Mouse (Mus musculus): Measurements from ENCODE around the gene Cerk. TPM values are rescaled to one million over a fixed set of nuclear protein-coding genes. Genes with fewer than 3 reads are reported as not detected.
A peak's percentile ranks its signal among the peaks of the same experiment; 100 is the strongest.

The Cerk gene
- polyA plus RNA-seq, 1 experiment from 2014 or later, result 20.8 TPM

GRCm38 (mm10) chr15:86109650-86110211, 76.2 kb downstream of the Cerk start:
- Histone ChIP-seq H3K27ac (ENCODE audit: low read depth, low read length) (peak overlapping the region; percentile 14; the same call in 1 of the 2 replicates), H3K36me3 (ENCODE audit: control insufficient read depth, insufficient read depth, low read length) (0 out of 2 replicates have a peak, but pooled peaks cover 8% of the 10 kb centered on the region), H3K9ac (ENCODE audit: low read length) (0 out of 2 replicates have a peak overlapping the region, but pooled peaks have one; percentile 21), H3K4me1 (ENCODE audit: control insufficient read depth, insufficient read depth, low read length) (peaks cover 18% of the 10 kb centered on the region), H3K4me3 (ENCODE audit: low read depth, low read length) (no peak overlapping the region), H3K27me3 (replicated peaks; ENCODE audit: control insufficient read depth, insufficient read depth, low read length) (no peaks in the 10 kb centered on the region), H3K9me3 (replicated peaks; ENCODE audit: control insufficient read depth, low read length) (no peaks in the 10 kb centered on the region), H3K4me2 (ENCODE audit: low read length) (no peak overlapping the region)
- no peak for DNase-seq (ENCODE audit: low spot score)
- WGBS, result 77% methylated on average over 8 of the region's 8 CpGs
- ATAC-seq, result no peak

- ATAC-seq (no peak), DNase-seq (ENCODE audit: low spot score) (no peak)
- peaks cover 18% of the 10 kb centered on the region for H3K4me1 ChIP-seq (ENCODE audit: control insufficient read depth, insufficient read depth, low read length)
- no peaks in the 10 kb centered on the region for H3K27me3 ChIP-seq (replicated peaks; ENCODE audit: control insufficient read depth, insufficient read depth, low read length)
- peak overlapping the region; percentile 21; the same call in 1 of the 2 replicates for H3K9ac ChIP-seq (ENCODE audit: low read length)
- no peak overlapping the region for H3K4me3 ChIP-seq (ENCODE audit: low read depth, low read length)
- no peak overlapping the region for H3K4me2 ChIP-seq (ENCODE audit: low read length)
- no peaks in the 10 kb centered on the region for H3K9me3 ChIP-seq (replicated peaks; ENCODE audit: control insufficient read depth, low read length)
- WGBS, result 84% methylated on average over 7 of the region's 7 CpGs
- H3K36me3 ChIP-seq (ENCODE audit: control insufficient read depth, insufficient read depth, low read length), result peaks cover 13% of the 10 kb centered on the region; the same call in 1 of the 2 replicates
- no peak overlapping the region; the same call in 1 of the 2 replicates for H3K27ac ChIP-seq (ENCODE audit: low read depth, low read length)
Measured at GRCm38 (mm10) chr15:86109245-86109644, 76.7 kb downstream of the Cerk start.

- Histone ChIP-seq H3K27me3 (replicated peaks; ENCODE audit: control insufficient read depth, insufficient read depth, low read length) (no peaks in the 10 kb centered on the region), H3K9me3 (replicated peaks; ENCODE audit: control insufficient read depth, low read length) (no peaks in the 10 kb centered on the region), H3K4me2 (ENCODE audit: low read length) (no peak overlapping the region), H3K27ac (ENCODE audit: low read depth, low read length) (no peak overlapping the region), H3K4me1 (ENCODE audit: control insufficient read depth, insufficient read depth, low read length) (peaks cover 11% of the 10 kb centered on the region), H3K36me3 (ENCODE audit: control insufficient read depth, insufficient read depth, low read length) (peaks cover 21% of the 10 kb centered on the region; the same call in 1 of the 2 replicates), H3K9ac (ENCODE audit: low read length) (no peak overlapping the region), H3K4me3 (ENCODE audit: low read depth, low read length) (no peak overlapping the region)
- no peak for ATAC-seq
- 78% methylated on average over 11 of the region's 11 CpGs for WGBS
- DNase-seq (ENCODE audit: low spot score), result no peak
Measured at GRCm38 (mm10) chr15:86107831-86108471, 78.0 kb downstream of the Cerk start.

GRCm38 (mm10) chr15:86105751-86106150, 80.2 kb downstream of the Cerk start:
- 58% methylated on average over 6 of the region's 6 CpGs for WGBS

GRCm38 (mm10) chr15:86105345-86105697, 80.6 kb downstream of the Cerk start:
- 89% methylated on average over 7 of the region's 7 CpGs for WGBS
- Histone ChIP-seq H3K27me3 (replicated peaks; ENCODE audit: control insufficient read depth, insufficient read depth, low read length) (no peaks in the 10 kb centered on the region), H3K27ac (ENCODE audit: low read depth, low read length) (no peak overlapping the region), H3K4me3 (ENCODE audit: low read depth, low read length) (no peak overlapping the region), H3K36me3 (ENCODE audit: control insufficient read depth, insufficient read depth, low read length) (peaks cover 40% of the 10 kb centered on the region), H3K9ac (ENCODE audit: low read length) (no peak overlapping the region), H3K4me1 (ENCODE audit: control insufficient read depth, insufficient read depth, low read length) (0 out of 2 replicates have a peak, but pooled peaks cover 4% of the 10 kb centered on the region), H3K4me2 (ENCODE audit: low read length) (no peak overlapping the region), H3K9me3 (replicated peaks; ENCODE audit: control insufficient read depth, low read length) (no peaks in the 10 kb centered on the region)
- no peak for DNase-seq (ENCODE audit: low spot score)
- ATAC-seq, result no peak

More at GRCm38 (mm10) chr15:86105751-86106150, 80.2 kb downstream of the Cerk start:
- no peak overlapping the region for H3K4me2 ChIP-seq (ENCODE audit: low read length)
- H3K9me3 ChIP-seq (replicated peaks; ENCODE audit: control insufficient read depth, low read length), result no peaks in the 10 kb centered on the region
- no peak for DNase-seq (ENCODE audit: low spot score)
- no peaks in the 10 kb centered on the region for H3K27me3 ChIP-seq (replicated peaks; ENCODE audit: control insufficient read depth, insufficient read depth, low read length)
- no peak for ATAC-seq
- H3K9ac ChIP-seq (ENCODE audit: low read length), result no peak overlapping the region
- H3K27ac ChIP-seq (ENCODE audit: low read depth, low read length), result no peak overlapping the region
- H3K4me3 ChIP-seq (ENCODE audit: low read depth, low read length), result no peak overlapping the region
- H3K36me3 ChIP-seq (ENCODE audit: control insufficient read depth, insufficient read depth, low read length), result peaks cover 38% of the 10 kb centered on the region
- 0 out of 2 replicates have a peak, but pooled peaks cover 4% of the 10 kb centered on the region for H3K4me1 ChIP-seq (ENCODE audit: control insufficient read depth, insufficient read depth, low read length)

GRCm38 (mm10) chr15:86104401-86105344, 81.3 kb downstream of the Cerk start:
- ATAC-seq (no peak), DNase-seq (ENCODE audit: low spot score) (no peak)
- Histone ChIP-seq H3K9ac (ENCODE audit: low read length) (no peak overlapping the region), H3K4me3 (ENCODE audit: low read depth, low read length) (no peak overlapping the region), H3K27ac (ENCODE audit: low read depth, low read length) (no peak overlapping the region), H3K4me2 (ENCODE audit: low read length) (no peak overlapping the region), H3K36me3 (ENCODE audit: control insufficient read depth, insufficient read depth, low read length) (peaks cover 40% of the 10 kb centered on the region), H3K27me3 (replicated peaks; ENCODE audit: control insufficient read depth, insufficient read depth, low read length) (no peaks in the 10 kb centered on the region), H3K4me1 (ENCODE audit: control insufficient read depth, insufficient read depth, low read length) (no peaks in the 10 kb centered on the region), H3K9me3 (replicated peaks; ENCODE audit: control insufficient read depth, low read length) (no peaks in the 10 kb centered on the region)
- whole genome bisulfite sequencing, result 94% methylated on average over 19 of the region's 19 CpGs

- Histone ChIP-seq H3K4me3 (ENCODE audit: low read depth, low read length) (no peak overlapping the region), H3K9me3 (replicated peaks; ENCODE audit: control insufficient read depth, low read length) (no peaks in the 10 kb centered on the region), H3K27me3 (replicated peaks; ENCODE audit: control insufficient read depth, insufficient read depth, low read length) (no peaks in the 10 kb centered on the region), H3K4me1 (ENCODE audit: control insufficient read depth, insufficient read depth, low read length) (no peaks in the 10 kb centered on the region), H3K36me3 (ENCODE audit: control insufficient read depth, insufficient read depth, low read length) (peaks cover 35% of the 10 kb centered on the region), H3K9ac (ENCODE audit: low read length) (no peak overlapping the region), H3K27ac (ENCODE audit: low read depth, low read length) (no peak overlapping the region), H3K4me2 (ENCODE audit: low read length) (no peak overlapping the region)
- WGBS, result 90% methylated on average over 15 of the region's 15 CpGs
- no peak for ATAC-seq
- no peak for DNase-seq (ENCODE audit: low spot score)
Measured at GRCm38 (mm10) chr15:86102308-86102707, 83.6 kb downstream of the Cerk start.

GRCm38 (mm10) chr15:86101585-86101984, 84.4 kb downstream of the Cerk start:
- ATAC-seq, result no peak
- Histone ChIP-seq H3K27ac (ENCODE audit: low read depth, low read length) (no peak overlapping the region), H3K36me3 (ENCODE audit: control insufficient read depth, insufficient read depth, low read length) (peaks cover 35% of the 10 kb centered on the region), H3K4me3 (ENCODE audit: low read depth, low read length) (no peak overlapping the region), H3K27me3 (replicated peaks; ENCODE audit: control insufficient read depth, insufficient read depth, low read length) (no peaks in the 10 kb centered on the region), H3K9me3 (replicated peaks; ENCODE audit: control insufficient read depth, low read length) (no peaks in the 10 kb centered on the region), H3K4me2 (ENCODE audit: low read length) (no peak overlapping the region), H3K4me1 (ENCODE audit: control insufficient read depth, insufficient read depth, low read length) (no peaks in the 10 kb centered on the region), H3K9ac (ENCODE audit: low read length) (no peak overlapping the region)
- no peak for DNase-seq (ENCODE audit: low spot score)
- 86% methylated on average over 9 of the region's 9 CpGs for WGBS

Measured in forebrain, embryonic 14.5 days (tissue).